Mouse (Mus musculus): ENCODE data around the gene Slc44a3. TPM values are rescaled to one million over a fixed set of nuclear protein-coding genes. Genes with fewer than 3 reads are reported as not detected.

The Slc44a3 gene
- polyA plus RNA-seq, 1 experiment = 5.9 TPM

DNA sequence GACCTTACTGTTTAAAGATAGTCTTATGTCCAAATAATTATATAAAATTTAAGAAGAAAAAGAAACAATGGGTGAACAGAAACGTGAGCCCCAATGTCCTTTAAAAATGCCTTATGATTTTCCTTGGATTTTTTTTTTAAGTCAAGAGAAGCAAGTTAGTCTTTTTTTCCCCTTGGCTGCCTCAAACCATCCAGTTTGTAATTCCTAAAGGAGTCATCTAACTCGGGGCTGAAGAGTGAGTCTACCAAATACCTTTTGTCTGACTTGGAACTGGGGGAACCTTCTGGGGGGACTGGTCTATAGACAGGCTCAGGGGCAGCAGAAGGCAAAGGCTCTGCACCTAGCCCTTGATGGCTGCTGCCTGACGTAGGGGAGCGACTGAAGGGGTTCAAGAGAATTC lies 42.2 kb upstream of the Slc44a3 start:
- Histone ChIP-seq H3K4me1 (ENCODE audit: control insufficient read depth, insufficient read depth, insufficient read length, low read length) (no peaks in the 10 kb centered on the region), H3K27me3 (ENCODE audit: control insufficient read depth, insufficient read depth, low read length) (no peaks in the 10 kb centered on the region), H3K4me3 (ENCODE audit: low read depth, low read length) (no peak overlapping the region), H3K36me3 (ENCODE audit: control insufficient read depth, insufficient read depth, low read length) (no peaks in the 10 kb centered on the region), H3K27ac (ENCODE audit: insufficient read depth, low read depth, low read length) (no peak overlapping the region)
- no peak for TF ChIP-seq POLR2A (IDR thresholded peaks at IDR 0.05; ENCODE audit: low read depth, low read length)
- TF ChIP-seq CTCF (IDR thresholded peaks at IDR 0.05; ENCODE audit: extremely low read depth, insufficient read length, insufficient replicate concordance, low read depth, low read length) = no peak
- 77% methylated on average over 4 of the region's 4 CpGs for WGBS

DNA sequence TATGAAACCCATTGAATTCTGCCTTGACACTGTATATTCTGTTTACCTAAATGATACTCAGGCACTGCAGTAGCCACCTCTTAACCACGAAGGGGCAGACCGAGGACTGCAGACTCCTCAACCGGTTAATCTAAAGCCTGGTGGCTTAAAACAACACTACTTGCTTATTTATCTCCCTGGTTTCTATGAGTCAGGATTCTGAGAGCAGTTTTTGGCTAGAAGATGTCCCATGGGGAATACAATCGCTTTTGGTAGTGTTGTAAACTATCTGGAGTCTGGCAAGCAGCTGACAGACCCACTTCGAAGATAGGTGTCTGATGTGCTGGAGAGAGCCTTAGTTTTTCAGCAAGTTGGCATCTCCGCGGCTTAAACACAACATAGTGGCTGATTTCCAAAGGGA lies 41.7 kb upstream of the Slc44a3 start:
- Histone ChIP-seq H3K27ac (ENCODE audit: insufficient read depth, low read depth, low read length) (no peak overlapping the region), H3K4me3 (ENCODE audit: low read depth, low read length) (no peak overlapping the region), H3K36me3 (ENCODE audit: control insufficient read depth, insufficient read depth, low read length) (no peaks in the 10 kb centered on the region), H3K27me3 (ENCODE audit: control insufficient read depth, insufficient read depth, low read length) (no peaks in the 10 kb centered on the region), H3K4me1 (ENCODE audit: control insufficient read depth, insufficient read depth, insufficient read length, low read length) (no peaks in the 10 kb centered on the region)
- TF ChIP-seq CTCF (IDR thresholded peaks at IDR 0.05; ENCODE audit: extremely low read depth, insufficient read length, insufficient replicate concordance, low read depth, low read length) (no peak), POLR2A (IDR thresholded peaks at IDR 0.05; ENCODE audit: low read depth, low read length) (no peak)
- 79% methylated on average over 7 of the region's 7 CpGs for WGBS

DNA sequence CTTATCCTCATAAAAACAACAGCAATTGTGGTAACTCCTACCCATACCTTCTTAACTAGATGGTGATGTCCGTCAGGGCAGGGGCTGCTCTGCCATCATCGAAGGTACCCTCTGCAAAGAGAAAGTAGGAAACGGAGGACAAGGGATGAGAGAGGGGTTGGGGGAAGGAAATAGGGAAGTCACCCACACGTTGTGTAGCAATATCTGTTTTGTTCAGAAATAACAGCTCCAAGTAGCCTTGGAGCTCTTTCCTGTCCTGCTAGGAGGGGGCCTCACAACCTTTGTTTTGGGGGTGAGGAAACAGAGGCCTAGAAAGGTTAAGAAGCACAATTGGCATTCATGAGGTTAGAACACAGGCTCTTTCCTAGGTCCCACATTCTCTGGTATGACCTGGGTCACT lies 39.3 kb upstream of the Slc44a3 start:
- no peak overlapping the region for H3K4me3 ChIP-seq (ENCODE audit: low read depth, low read length)
- no peaks in the 10 kb centered on the region for H3K4me1 ChIP-seq (ENCODE audit: control insufficient read depth, insufficient read depth, insufficient read length, low read length)
- H3K36me3 ChIP-seq (ENCODE audit: control insufficient read depth, insufficient read depth, low read length) = no peaks in the 10 kb centered on the region
- WGBS = 81% methylated on average over 4 of the region's 4 CpGs
- H3K27me3 ChIP-seq (ENCODE audit: control insufficient read depth, insufficient read depth, low read length) = no peaks in the 10 kb centered on the region
- TF ChIP-seq CTCF (IDR thresholded peaks at IDR 0.05; ENCODE audit: extremely low read depth, insufficient read length, insufficient replicate concordance, low read depth, low read length) = no peak
- no peak for TF ChIP-seq POLR2A (IDR thresholded peaks at IDR 0.05; ENCODE audit: low read depth, low read length)
- no peak overlapping the region for H3K27ac ChIP-seq (ENCODE audit: insufficient read depth, low read depth, low read length)

DNA sequence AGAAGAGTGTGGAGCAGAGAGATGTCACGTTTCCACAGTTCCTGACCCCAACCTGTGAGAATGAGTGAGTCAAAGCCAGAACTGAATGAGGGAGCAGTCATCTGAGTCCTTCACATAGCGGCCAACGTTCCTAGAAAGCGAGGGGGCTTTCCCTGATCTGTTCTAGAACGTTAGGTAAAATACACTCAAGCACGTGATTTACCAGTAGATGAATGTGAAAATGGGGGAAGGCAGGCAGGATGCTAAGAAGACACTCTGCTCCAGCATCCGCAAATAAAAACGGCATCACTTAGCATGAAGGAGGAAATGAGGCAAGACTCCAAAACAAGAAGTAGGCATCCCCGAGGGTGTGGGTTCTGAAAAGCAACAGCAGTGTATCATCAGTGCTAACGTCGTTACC lies 38.4 kb upstream of the Slc44a3 start:
- WGBS = 75% methylated on average over 11 of the region's 11 CpGs
- Histone ChIP-seq H3K4me1 (ENCODE audit: control insufficient read depth, insufficient read depth, insufficient read length, low read length) (no peaks in the 10 kb centered on the region), H3K4me3 (ENCODE audit: low read depth, low read length) (no peak overlapping the region), H3K27ac (ENCODE audit: insufficient read depth, low read depth, low read length) (no peak overlapping the region), H3K27me3 (ENCODE audit: control insufficient read depth, insufficient read depth, low read length) (no peaks in the 10 kb centered on the region), H3K36me3 (ENCODE audit: control insufficient read depth, insufficient read depth, low read length) (no peaks in the 10 kb centered on the region)
- TF ChIP-seq POLR2A (IDR thresholded peaks at IDR 0.05; ENCODE audit: low read depth, low read length) = no peak
- TF ChIP-seq CTCF (IDR thresholded peaks at IDR 0.05; ENCODE audit: extremely low read depth, insufficient read length, insufficient replicate concordance, low read depth, low read length) = no peak

DNA sequence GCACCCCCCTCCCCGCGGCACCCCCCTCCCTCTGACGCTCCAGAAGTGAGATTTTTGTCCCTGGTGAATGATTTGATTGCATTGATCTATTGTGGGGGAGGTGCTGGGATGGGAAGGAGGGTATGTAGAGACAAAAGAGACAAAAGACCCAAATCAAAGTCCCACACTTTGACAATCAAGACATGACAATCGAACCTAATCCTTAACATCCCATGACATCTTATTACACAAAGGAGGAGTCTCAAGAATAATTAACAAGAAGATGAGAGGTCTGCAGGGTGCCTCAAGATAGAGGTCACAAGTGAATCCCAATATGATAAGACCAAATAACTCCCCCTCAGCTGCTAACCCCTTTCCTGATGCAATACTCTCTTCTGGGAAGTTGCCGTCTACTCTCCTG lies 37.6 kb upstream of the Slc44a3 start:
- no peaks in the 10 kb centered on the region for H3K4me1 ChIP-seq (ENCODE audit: control insufficient read depth, insufficient read depth, insufficient read length, low read length)
- no peaks in the 10 kb centered on the region for H3K36me3 ChIP-seq (ENCODE audit: control insufficient read depth, insufficient read depth, low read length)
- H3K27ac ChIP-seq (ENCODE audit: insufficient read depth, low read depth, low read length) = no peak overlapping the region
- TF ChIP-seq POLR2A (IDR thresholded peaks at IDR 0.05; ENCODE audit: low read depth, low read length) (no peak), CTCF (IDR thresholded peaks at IDR 0.05; ENCODE audit: extremely low read depth, insufficient read length, insufficient replicate concordance, low read depth, low read length) (no peak)
- WGBS = 81% methylated on average over 5 of the region's 5 CpGs
- H3K4me3 ChIP-seq (ENCODE audit: low read depth, low read length) = no peak overlapping the region
- no peaks in the 10 kb centered on the region for H3K27me3 ChIP-seq (ENCODE audit: control insufficient read depth, insufficient read depth, low read length)

DNA sequence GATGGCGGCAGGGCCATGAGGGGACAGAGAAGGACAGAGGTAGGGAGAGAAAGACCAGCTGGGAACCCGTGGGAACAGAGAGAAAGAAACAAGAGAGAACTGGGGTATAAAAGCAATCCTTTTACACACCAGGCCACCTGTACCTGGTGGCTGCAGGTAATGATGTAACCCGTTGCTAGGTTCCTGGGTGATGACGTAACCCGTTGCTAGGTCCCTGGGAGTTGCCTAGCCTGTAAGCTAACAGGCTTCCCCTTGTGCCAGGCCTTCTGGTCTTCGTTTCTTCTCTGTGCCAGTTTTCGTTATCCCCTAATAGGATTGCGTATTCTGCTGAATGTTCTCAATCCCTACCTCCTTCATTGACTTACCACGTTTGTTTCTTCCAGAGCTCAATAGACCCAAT lies 36.8 kb upstream of the Slc44a3 start:
- no peaks in the 10 kb centered on the region for H3K4me1 ChIP-seq (ENCODE audit: control insufficient read depth, insufficient read depth, insufficient read length, low read length)

DNA sequence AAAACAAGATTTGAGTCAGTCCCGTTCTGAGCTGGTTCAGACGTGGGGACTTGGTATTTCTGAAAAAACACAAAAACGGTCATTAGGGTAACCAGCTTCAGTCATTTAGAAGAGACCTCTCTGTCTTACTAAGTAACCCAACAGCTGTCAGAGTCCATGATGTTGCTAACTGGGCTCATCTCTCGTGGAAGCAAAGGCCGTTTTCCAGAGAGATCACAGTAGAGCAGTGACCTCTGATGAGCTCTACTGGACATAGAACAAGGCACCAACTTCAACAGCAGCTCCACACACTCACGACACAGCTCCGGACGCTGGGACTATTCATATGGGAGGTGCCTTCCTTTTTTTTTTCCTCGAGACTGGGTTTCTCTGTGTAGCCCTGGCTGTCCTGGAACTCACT lies 35.7 kb upstream of the Slc44a3 start:
- no peaks in the 10 kb centered on the region for H3K36me3 ChIP-seq (ENCODE audit: control insufficient read depth, insufficient read depth, low read length)
- 81% methylated on average over 9 of the region's 9 CpGs for WGBS
- H3K27me3 ChIP-seq (ENCODE audit: control insufficient read depth, insufficient read depth, low read length) = no peaks in the 10 kb centered on the region
- H3K4me3 ChIP-seq (ENCODE audit: low read depth, low read length) = no peak overlapping the region
- H3K27ac ChIP-seq (ENCODE audit: insufficient read depth, low read depth, low read length) = no peak overlapping the region
- H3K4me1 ChIP-seq (ENCODE audit: control insufficient read depth, insufficient read depth, insufficient read length, low read length) = no peaks in the 10 kb centered on the region
- TF ChIP-seq CTCF (IDR thresholded peaks at IDR 0.05; ENCODE audit: extremely low read depth, insufficient read length, insufficient replicate concordance, low read depth, low read length) (no peak), POLR2A (IDR thresholded peaks at IDR 0.05; ENCODE audit: low read depth, low read length) (no peak)

More for the DNA sequence above, 36.8 kb upstream of the Slc44a3 start:
- Histone ChIP-seq H3K27ac (ENCODE audit: insufficient read depth, low read depth, low read length) (no peak overlapping the region), H3K4me3 (ENCODE audit: low read depth, low read length) (no peak overlapping the region), H3K36me3 (ENCODE audit: control insufficient read depth, insufficient read depth, low read length) (no peaks in the 10 kb centered on the region), H3K27me3 (ENCODE audit: control insufficient read depth, insufficient read depth, low read length) (no peaks in the 10 kb centered on the region)
- TF ChIP-seq CTCF (IDR thresholded peaks at IDR 0.05; ENCODE audit: extremely low read depth, insufficient read length, insufficient replicate concordance, low read depth, low read length) (no peak), POLR2A (IDR thresholded peaks at IDR 0.05; ENCODE audit: low read depth, low read length) (no peak)
- 78% methylated on average over 9 of the region's 9 CpGs for WGBS

Data from small intestine, adult 2 months (tissue).